Comparison of ENCODE assay signal across 8 mouse cellular contexts in genomic region chr17:90455904-90456303, GRCm38 (mm10).
DNase-seq lines count a peak whose midpoint lies in the region; ATAC-seq and TF ChIP-seq lines count a peak whose summit lies in the region.

No protein-coding gene starts in this region.

- no peak overlapping the region for H3K9ac ChIP-seq in kidney, postnatal 0 days (ENCODE audit: low read depth, low read length)
- H3K9ac ChIP-seq in midbrain, embryonic 16.5 days (ENCODE audit: low read depth, low read length) = peak overlapping the region; percentile 95

- intact Hi-C loops in left cerebral cortex, adult 2 months (cut with DNase I) = loop anchor here (10.0 kb wide), 1 partner anchor 371 kb away; no protein-coding TSS in a partner anchor

- H3K27me3 ChIP-seq in kidney, postnatal 0 days (ENCODE audit: insufficient read depth, low read length) = peaks cover 17% of the 10 kb centered on the region
- no peaks in the 10 kb centered on the region for H3K27me3 ChIP-seq in midbrain, embryonic 16.5 days (ENCODE audit: control insufficient read depth, insufficient read depth, low read depth, low read length)

- no peak for TF ChIP-seq CTCF in kidney, postnatal 0 days (IDR thresholded peaks at IDR 0.05; ENCODE audit: low read depth)
- TF ChIP-seq CTCF in left cerebral cortex, adult 2 months (IDR thresholded peaks at IDR 0.05) = no peak

- no peaks in the 10 kb centered on the region for H3K4me1 ChIP-seq in kidney, postnatal 0 days (replicated peaks; ENCODE audit: insufficient read depth, low read length)
- H3K4me1 ChIP-seq in midbrain, embryonic 16.5 days (ENCODE audit: control insufficient read depth, insufficient read depth, low read length) = peaks cover 12% of the 10 kb centered on the region; the same call in 1 of the 2 replicates

- H3K4me3 ChIP-seq in kidney, postnatal 0 days (replicated peaks; ENCODE audit: low read depth, low read length) = peak overlapping the region; percentile 45
- H3K4me3 ChIP-seq in left cerebral cortex, adult 2 months = peak overlapping the region; percentile 74
- H3K4me3 ChIP-seq in midbrain, embryonic 16.5 days (ENCODE audit: low read depth, low read length) = peak overlapping the region; percentile 76

- H3K4me2 ChIP-seq in kidney, postnatal 0 days (ENCODE audit: low read length) = peak overlapping the region; percentile 71
- H3K4me2 ChIP-seq in midbrain, embryonic 16.5 days (ENCODE audit: low read length) = peak overlapping the region; percentile 55

- H3K36me3 ChIP-seq in kidney, postnatal 0 days (ENCODE audit: insufficient read depth, low read length) = no peaks in the 10 kb centered on the region
- no peaks in the 10 kb centered on the region for H3K36me3 ChIP-seq in midbrain, embryonic 16.5 days (ENCODE audit: control insufficient read depth, insufficient read depth, low read length)

- no peak for ATAC-seq in kidney, postnatal 0 days (replicated peaks; ENCODE audit: low FRiP score, low read depth)
- ATAC-seq in midbrain, embryonic 16.5 days = peak; percentile 77

- no peaks in the 10 kb centered on the region for H3K9me3 ChIP-seq in kidney, postnatal 0 days (replicated peaks; ENCODE audit: low read length)
- H3K9me3 ChIP-seq in midbrain, embryonic 16.5 days (replicated peaks; ENCODE audit: control insufficient read depth, low read length, poor library complexity, severe bottlenecking) = no peaks in the 10 kb centered on the region

- H3K27ac ChIP-seq in kidney, postnatal 0 days = no peak overlapping the region
- H3K27ac ChIP-seq in left cerebral cortex, adult 2 months = peak overlapping the region; percentile 94
- peak overlapping the region; percentile 93 for H3K27ac ChIP-seq in midbrain, embryonic 16.5 days (ENCODE audit: low read length)

- peak; percentile 53 for DNase-seq in kidney, postnatal 0 days (ENCODE audit: low spot score)
- no peak for DNase-seq in kidney, postnatal 14 days
- peak; percentile 69 for DNase-seq in cerebellum, adult 8-10 months
- DNase-seq in forelimb bud, embryonic 11.5 days (ENCODE audit: low read depth, low spot score) = peak; percentile 54
- DNase-seq in left cerebral cortex, adult 2 months (ENCODE audit: extremely low spot score in 1 of 2, low spot score in 2 of 2) = peak; percentile 54 to 71
- no peak for DNase-seq in thymus, postnatal 36 days
- DNase-seq in thymus, adult 18-20 months = no peak

- under 1% methylated on average over 13 of the region's 13 CpGs for WGBS in kidney, postnatal 0 days
- under 1% methylated on average over 13 of the region's 13 CpGs for WGBS in midbrain, embryonic 16.5 days

Comparison
In these comparisons a context has a peak if more than half of its experiments do, and no peak if none do; other contexts are left out.
1. DNase-seq: peak in kidney, postnatal 0 days (single experiment), cerebellum, adult 8-10 months (single experiment), forelimb bud, embryonic 11.5 days (single experiment) and left cerebral cortex, adult 2 months (2 of 2); none in kidney, postnatal 14 days (single experiment), thymus, postnatal 36 days (0 of 2) and thymus, adult 18-20 months (0 of 2).
2. Peak in every context shown above with its lines, with median percentiles within 50 percentile points of each other: H3K4me3 ChIP-seq.